Mouse (Mus musculus) kidney, embryonic 14.5 days (tissue): Measurements from ENCODE around the gene Zpbp. TPM values are rescaled to one million over a fixed set of nuclear protein-coding genes. Genes with fewer than 3 reads are reported as not detected.

ENCODE experiments used
- ATAC-seq: fragments of 200-750 bp; cut with Nextera tagmentation; 2 replicates; pipeline ENCODE4 v1.8.0; 2017; ENCODE audit warnings: moderate number of reproducible peaks, mild to moderate bottlenecking, moderate TSS enrichment, moderate library complexity; ENCODE audit not compliant: low FRiP score, low TSS enrichment
- H3K27ac ChIP-seq: fragments of 300-500 bp; sonication (generic); 2 replicates; pipeline ENCODE4 v1.5.1; 2014; ENCODE audit warnings: low read depth, mild to moderate bottlenecking, low read length, moderate library complexity, mixed read lengths
- H3K27me3 ChIP-seq: fragments of 300-500 bp; sonication (generic); 2 replicates; pipeline ENCODE4 v1.6.1; 2014; ENCODE audit warnings: mild to moderate bottlenecking, low read length; ENCODE audit not compliant: control insufficient read depth, insufficient read depth
- H3K36me3 ChIP-seq: fragments of 300-500 bp; sonication (generic); 2 replicates; pipeline ENCODE4 v1.6.1; 2014; ENCODE audit warnings: low read length, mixed read lengths; ENCODE audit not compliant: control insufficient read depth, insufficient read depth
- H3K4me1 ChIP-seq: fragments of 300-500 bp; sonication (generic); 2 replicates; pipeline ENCODE4 v1.6.1; 2014; ENCODE audit warnings: low read length, mixed read lengths; ENCODE audit not compliant: control insufficient read depth, insufficient read depth
- H3K4me2 ChIP-seq: fragments of 300-500 bp; sonication (generic); replicated peaks from 2 replicates; pipeline ENCODE4 v1.6.1; 2014; ENCODE audit warnings: low read depth, mild to moderate bottlenecking, low read length
- H3K4me3 ChIP-seq: fragments of 300-500 bp; sonication (generic); 2 replicates; pipeline ENCODE4 v1.5.1; 2014; ENCODE audit warnings: mild to moderate bottlenecking, low read length
- H3K9ac ChIP-seq: fragments of 300-500 bp; sonication (generic); 2 replicates; pipeline ENCODE4 v1.6.1; 2014; ENCODE audit warnings: low read depth, mild to moderate bottlenecking, low read length, moderate library complexity
- H3K9me3 ChIP-seq: fragments of 300-500 bp; sonication (generic); 2 replicates; pipeline ENCODE4 v1.6.1; 2016; ENCODE audit warnings: low read length; ENCODE audit not compliant: control insufficient read depth
- WGBS: fragments of 180-500 bp; shearing (Covaris S2); extraction: QIAGEN DNeasy Blood & Tissue Kit; methylation state at CpG from one replicate; pipeline ENCODE4 v1.1.7; 2014; 5-methylcytosine and 5-hydroxymethylcytosine counted together
- polyA plus RNA-seq: library from polyadenylated mRNA; unstranded; fragments of >200 nt; fragmentation: Nextera tagmentation; extraction: Ambion mirVana; gene quantifications from 2 replicates; pipeline ENCODE4 v1.2.1, GENCODE M21; 2014

Zpbp gene
- polyA plus RNA-seq, 1 experiment from 2014 or later, result 1.2 TPM

DNA sequence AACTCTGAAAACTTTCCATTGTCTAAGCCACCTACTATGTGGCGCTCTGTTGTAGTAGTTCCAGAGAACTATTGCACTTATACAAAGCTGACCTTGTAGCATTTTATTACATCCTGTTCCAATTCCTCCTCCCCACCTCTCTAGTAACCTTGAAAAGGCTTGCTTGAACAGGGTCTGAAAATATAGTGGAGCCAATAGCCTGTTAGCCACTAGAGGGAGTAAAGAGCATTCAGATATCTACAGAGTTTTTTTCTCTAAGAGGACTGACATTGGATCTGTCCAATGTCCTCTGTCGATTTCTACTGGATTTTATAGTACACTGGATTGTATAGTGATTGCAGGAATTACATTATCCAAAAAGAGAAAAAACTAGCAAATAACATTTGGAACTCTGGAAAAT lies 7.2 kb downstream of the Zpbp start:
- no peak for ATAC-seq
- no peak overlapping the region for H3K9ac ChIP-seq
- no peaks in the 10 kb centered on the region for H3K27me3 ChIP-seq
- no peaks in the 10 kb centered on the region for H3K36me3 ChIP-seq
- H3K27ac ChIP-seq, result no peak overlapping the region
- no peaks in the 10 kb centered on the region for H3K9me3 ChIP-seq
- H3K4me2 ChIP-seq, result no peak overlapping the region
- H3K4me3 ChIP-seq, result no peak overlapping the region
- H3K4me1 ChIP-seq, result no peaks in the 10 kb centered on the region
- WGBS, result 32% methylated on average over 2 of the region's 2 CpGs

DNA sequence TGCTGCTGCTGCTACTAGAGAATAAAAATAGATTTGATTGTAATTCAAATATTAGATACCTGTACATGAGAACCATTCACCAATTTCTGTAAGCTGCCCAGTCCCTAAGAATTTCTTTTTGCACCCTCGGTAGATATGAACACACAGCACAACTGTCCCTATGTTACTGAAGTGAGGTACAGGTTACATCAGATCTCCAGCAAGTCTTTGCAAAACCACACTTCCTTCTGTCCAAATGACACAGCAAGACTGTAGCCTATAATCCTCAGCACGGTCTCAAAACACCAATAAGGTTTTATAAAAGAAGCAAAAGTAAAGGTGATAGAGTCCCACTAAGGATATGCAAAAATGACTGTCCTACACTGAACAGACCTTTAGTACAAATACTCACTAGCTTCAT lies 44.9 kb downstream of the Zpbp start:
- 72% methylated on average over 2 of the region's 2 CpGs for WGBS
- Histone ChIP-seq H3K4me2 (no peak overlapping the region), H3K9me3 (no peaks in the 10 kb centered on the region), H3K27me3 (no peaks in the 10 kb centered on the region), H3K27ac (no peak overlapping the region), H3K36me3 (no peaks in the 10 kb centered on the region), H3K4me3 (no peak overlapping the region), H3K9ac (no peak overlapping the region), H3K4me1 (no peaks in the 10 kb centered on the region)
- no peak for ATAC-seq

DNA sequence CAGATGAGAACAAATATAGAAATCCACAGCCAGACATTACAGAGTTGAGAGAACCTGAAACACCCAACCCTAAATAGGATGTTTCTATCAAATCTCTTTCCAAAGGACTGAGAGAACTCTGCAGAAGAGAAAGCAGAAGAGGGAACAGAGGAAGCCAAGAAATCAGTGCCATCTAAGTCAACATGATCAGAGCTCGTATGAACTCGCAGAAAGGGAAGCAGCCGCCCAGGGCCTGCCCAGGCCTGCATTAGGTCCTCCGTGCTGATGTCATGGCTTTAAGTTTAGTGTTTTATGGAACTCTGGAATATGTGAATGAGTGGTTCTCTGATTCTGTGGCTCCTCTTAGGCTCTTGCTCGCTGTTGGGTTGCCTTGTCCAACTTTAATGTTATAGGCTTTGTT lies 48.0 kb downstream of the Zpbp start:
- no peaks in the 10 kb centered on the region for H3K36me3 ChIP-seq
- no peak overlapping the region for H3K27ac ChIP-seq
- 84% methylated on average over 5 of the region's 5 CpGs for WGBS
- ATAC-seq, result no peak
- no peaks in the 10 kb centered on the region for H3K4me1 ChIP-seq
- no peak overlapping the region for H3K4me2 ChIP-seq
- no peaks in the 10 kb centered on the region for H3K27me3 ChIP-seq
- no peak overlapping the region for H3K9ac ChIP-seq
- no peaks in the 10 kb centered on the region for H3K9me3 ChIP-seq
- H3K4me3 ChIP-seq, result no peak overlapping the region

DNA sequence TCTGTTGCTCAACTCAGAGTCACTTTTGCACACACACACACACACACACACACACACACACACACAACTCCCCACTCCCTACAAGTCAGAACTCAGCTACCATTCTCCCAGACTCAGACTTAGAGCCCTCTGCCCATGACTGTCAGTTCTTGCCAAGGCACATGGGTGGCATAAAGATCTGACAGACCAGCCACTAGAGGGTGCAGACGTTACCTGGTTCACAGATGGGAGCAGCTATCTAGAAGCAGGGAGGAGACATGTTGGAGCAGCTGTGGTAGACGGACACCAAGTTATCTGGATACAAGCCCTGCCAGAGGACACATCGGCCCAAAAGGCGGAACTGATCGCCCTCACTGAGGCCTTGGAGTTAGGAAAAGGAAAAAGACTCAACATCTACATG lies 67.5 kb downstream of the Zpbp start:
- Histone ChIP-seq H3K9me3 (no peaks in the 10 kb centered on the region), H3K4me2 (no peak overlapping the region), H3K27me3 (no peaks in the 10 kb centered on the region), H3K27ac (no peak overlapping the region), H3K4me3 (no peak overlapping the region), H3K36me3 (no peaks in the 10 kb centered on the region), H3K9ac (no peak overlapping the region), H3K4me1 (no peaks in the 10 kb centered on the region)
- ATAC-seq, result no peak
- 84% methylated on average over 5 of the region's 5 CpGs for WGBS

DNA sequence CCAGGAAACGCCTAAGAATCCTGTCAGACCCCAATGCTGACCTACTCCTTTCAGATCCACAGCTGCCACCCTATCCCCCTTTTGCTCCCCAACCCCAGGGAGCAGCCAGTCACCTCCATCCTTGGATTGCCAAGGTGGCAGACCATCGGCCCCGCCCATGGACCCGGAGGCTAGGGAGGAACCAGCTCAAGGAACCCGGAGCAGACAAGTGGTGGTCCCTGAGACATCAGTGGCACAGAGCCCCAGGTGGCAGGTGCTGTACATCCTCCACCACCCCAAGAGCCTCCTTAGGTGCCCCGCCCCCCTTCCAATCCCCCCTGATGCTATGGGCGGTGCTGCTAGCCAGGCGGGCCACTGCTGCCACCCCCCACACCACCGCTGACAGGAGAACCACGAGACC lies 69.0 kb downstream of the Zpbp start:
- Histone ChIP-seq H3K27me3 (no peaks in the 10 kb centered on the region), H3K27ac (no peak overlapping the region), H3K4me1 (no peaks in the 10 kb centered on the region), H3K36me3 (no peaks in the 10 kb centered on the region), H3K9ac (no peak overlapping the region), H3K4me2 (no peak overlapping the region), H3K9me3 (no peaks in the 10 kb centered on the region), H3K4me3 (no peak overlapping the region)
- 93% methylated on average over 10 of the region's 10 CpGs for WGBS
- ATAC-seq, result no peak

DNA sequence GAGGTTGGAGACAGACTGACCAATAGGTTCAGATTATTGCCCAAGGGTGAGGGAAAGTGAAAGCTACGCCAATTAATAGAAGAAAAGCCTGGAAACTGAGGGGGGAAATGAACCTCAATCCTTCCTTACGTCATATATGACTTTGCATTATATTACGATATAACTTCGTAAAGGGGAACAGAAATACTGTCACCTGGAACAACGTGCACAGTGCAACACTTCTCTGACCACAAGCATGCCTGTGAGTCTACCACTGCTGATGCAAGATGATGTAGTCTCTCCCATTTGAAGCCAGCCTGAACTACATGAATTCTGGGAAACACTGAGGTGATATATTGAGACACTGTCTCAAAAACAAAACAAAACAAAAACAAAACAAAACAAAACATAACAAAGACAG lies 90.9 kb downstream of the Zpbp start:
- Histone ChIP-seq H3K4me1 (no peaks in the 10 kb centered on the region), H3K27me3 (no peaks in the 10 kb centered on the region), H3K9ac (no peak overlapping the region), H3K4me2 (no peak overlapping the region), H3K27ac (no peak overlapping the region), H3K4me3 (no peak overlapping the region), H3K9me3 (no peaks in the 10 kb centered on the region), H3K36me3 (no peaks in the 10 kb centered on the region)
- WGBS, result 91% methylated on average over 5 of the region's 5 CpGs
- no peak for ATAC-seq

DNA sequence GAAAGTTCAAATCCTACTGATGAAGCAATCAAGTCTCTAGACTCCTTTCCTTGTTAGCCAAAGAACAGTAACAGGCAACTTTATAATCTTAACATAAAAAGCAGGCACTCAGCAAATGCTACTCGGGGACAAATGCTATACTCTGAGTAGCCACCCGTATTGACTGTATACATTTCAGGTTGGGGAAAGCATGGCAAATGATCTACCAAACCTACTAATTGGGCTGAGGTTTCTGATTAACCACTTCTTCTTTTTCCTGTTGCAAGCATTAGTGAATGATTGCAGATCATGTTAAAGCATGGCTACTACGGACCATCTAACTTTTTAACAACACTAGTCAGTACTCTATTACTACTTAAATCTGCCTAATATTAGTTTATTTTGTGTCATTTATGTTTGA lies 178.7 kb downstream of the Zpbp start:
- H3K36me3 ChIP-seq, result no peaks in the 10 kb centered on the region
- H3K27me3 ChIP-seq, result no peaks in the 10 kb centered on the region
- H3K9ac ChIP-seq, result no peak overlapping the region
- peak; percentile 43; the same call in 1 of the 2 replicates for ATAC-seq
- no peaks in the 10 kb centered on the region for H3K9me3 ChIP-seq
- no peak overlapping the region for H3K4me2 ChIP-seq
- H3K4me3 ChIP-seq, result no peak overlapping the region
- WGBS, result 77% methylated on average over 3 of the region's 3 CpGs
- no peak overlapping the region for H3K27ac ChIP-seq
- no peaks in the 10 kb centered on the region for H3K4me1 ChIP-seq

DNA sequence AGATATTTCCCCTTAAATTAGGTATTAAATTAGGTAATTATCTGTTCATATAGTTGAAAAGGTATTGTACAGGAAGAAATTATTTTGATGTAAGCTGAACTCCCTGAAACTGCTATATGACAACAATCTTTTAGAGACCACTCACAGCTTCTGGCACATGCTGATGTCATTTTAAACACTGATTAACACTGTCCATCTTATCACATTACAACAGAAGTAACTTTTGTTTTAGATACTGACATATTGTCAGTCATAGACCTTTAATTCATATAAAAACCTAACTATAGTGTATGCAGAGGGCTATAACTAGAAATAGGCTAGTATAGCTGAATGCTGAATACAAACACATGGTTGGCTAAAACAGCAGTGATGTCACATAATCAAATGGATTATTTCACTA lies 182.1 kb downstream of the Zpbp start:
- H3K9me3 ChIP-seq, result no peaks in the 10 kb centered on the region
- no peaks in the 10 kb centered on the region for H3K27me3 ChIP-seq
- no peak overlapping the region for H3K4me3 ChIP-seq
- no peak overlapping the region for H3K9ac ChIP-seq
- ATAC-seq, result no peak
- H3K27ac ChIP-seq, result no peak overlapping the region
- H3K4me2 ChIP-seq, result no peak overlapping the region
- no peaks in the 10 kb centered on the region for H3K4me1 ChIP-seq
- no peaks in the 10 kb centered on the region for H3K36me3 ChIP-seq

DNA sequence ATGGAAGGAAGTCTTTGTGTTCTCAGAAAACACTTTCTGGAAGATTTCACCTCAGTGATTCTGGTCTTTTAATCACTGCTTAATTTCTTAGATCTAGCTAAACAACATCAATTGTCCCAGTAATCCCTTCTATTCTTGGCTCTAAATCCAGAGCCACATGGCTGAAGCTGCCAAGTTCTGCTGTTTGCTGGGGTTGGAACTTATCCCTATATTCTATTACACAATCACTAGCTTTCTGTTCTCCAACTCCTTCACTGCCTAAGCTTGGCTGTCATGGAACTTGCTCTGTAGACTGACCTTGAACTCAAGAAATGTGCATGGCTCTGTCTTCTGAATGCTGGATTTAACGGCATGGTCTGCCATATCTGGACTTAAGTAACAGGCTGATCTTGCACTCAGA lies 204.9 kb downstream of the Zpbp start:
- Histone ChIP-seq H3K36me3 (no peaks in the 10 kb centered on the region), H3K27me3 (no peaks in the 10 kb centered on the region), H3K9ac (no peak overlapping the region), H3K4me1 (no peaks in the 10 kb centered on the region), H3K27ac (no peak overlapping the region), H3K4me3 (no peak overlapping the region), H3K9me3 (no peaks in the 10 kb centered on the region), H3K4me2 (no peak overlapping the region)
- ATAC-seq, result no peak
- 97% methylated on average over 1 of the region's 1 CpGs for WGBS
